Mouse (Mus musculus) neural tube, embryonic 15.5 days (tissue): ENCODE data around the gene Zfp936. TPM values are rescaled to one million over a fixed set of nuclear protein-coding genes. Genes with fewer than 3 reads are reported as not detected.
"Not testable (repeated sequence)": the region's sequence is repeated elsewhere in the genome, so short reads cannot be mapped to it uniquely, and the experiment has no call there.

ENCODE experiments used
- ATAC-seq: fragments of 200-750 bp; cut with Nextera tagmentation; 2 replicates; pipeline ENCODE4 v1.8.0; 2017; ENCODE audit warnings: mild to moderate bottlenecking, moderate TSS enrichment, moderate library complexity; ENCODE audit not compliant: low FRiP score
- H3K27ac ChIP-seq: fragments of 300-500 bp; sonication (generic); replicated peaks from 2 replicates; pipeline ENCODE4 v1.5.1; 2015; ENCODE audit warnings: mild to moderate bottlenecking, inconsistent platforms
- H3K27me3 ChIP-seq: fragments of 300-500 bp; sonication (generic); replicated peaks from 2 replicates; pipeline ENCODE4 v1.6.1; 2015; ENCODE audit warnings: inconsistent platforms
- H3K36me3 ChIP-seq: fragments of 300-500 bp; sonication (generic); 2 replicates; pipeline ENCODE4 v1.6.1; 2015; ENCODE audit warnings: inconsistent platforms
- H3K4me1 ChIP-seq: fragments of 300-500 bp; sonication (generic); 2 replicates; pipeline ENCODE4 v1.6.1; 2015; ENCODE audit warnings: inconsistent platforms
- H3K4me2 ChIP-seq: fragments of 300-500 bp; sonication (generic); 2 replicates; pipeline ENCODE4 v1.6.1; 2015; ENCODE audit warnings: inconsistent platforms, mild to moderate bottlenecking, moderate library complexity
- H3K4me3 ChIP-seq: fragments of 300-500 bp; sonication (generic); replicated peaks from 2 replicates; pipeline ENCODE4 v1.5.1; 2015; ENCODE audit warnings: mild to moderate bottlenecking, inconsistent platforms
- H3K9ac ChIP-seq: fragments of 300-500 bp; sonication (generic); replicated peaks from 2 replicates; pipeline ENCODE4 v1.6.1; 2015; ENCODE audit warnings: mild to moderate bottlenecking, inconsistent platforms
- H3K9me3 ChIP-seq: fragments of 300-500 bp; sonication (generic); replicated peaks from 2 replicates; pipeline ENCODE4 v1.6.1; 2016; ENCODE audit warnings: inconsistent platforms
- WGBS: fragments of 180-500 bp; shearing (Covaris S2); methylation state at CpG from one replicate; pipeline ENCODE4 v1.1.7; 2015; ENCODE audit warnings: mixed read lengths; 5-methylcytosine and 5-hydroxymethylcytosine counted together
- microRNA-seq: library from miRNA; unstranded; fragments of <30 nt; microRNA quantifications from one replicate; pipeline ENCODE4, GENCODE M21; 2017
- polyA plus RNA-seq: library from polyadenylated mRNA; unstranded; fragments of >200 nt; fragmentation: Nextera tagmentation; extraction: Ambion mirVana; gene quantifications from 2 replicates; pipeline ENCODE4 v1.2.1, GENCODE M21; 2015

The Zfp936 gene
- polyA plus RNA-seq: not detected in 2 replicates

- H3K4me2 ChIP-seq, ATAC-seq, H3K27me3 ChIP-seq, H3K9me3 ChIP-seq, H3K4me3 ChIP-seq, H3K4me1 ChIP-seq, H3K27ac ChIP-seq, H3K9ac ChIP-seq, H3K36me3 ChIP-seq: not testable (repeated sequence)
- WGBS: 89% methylated on average over 10 of the region's 10 CpGs
Observed at GRCm38 (mm10) chr7:43113929-43114328, at the start of gene Zfp936. Gene Zfp936 (plus strand): TSS chr7:43114229.

GRCm38 (mm10) chr7:43077831-43078230 lies 36.2 kb upstream of the Zfp936 start:
- WGBS: 91% methylated on average over 8 of the region's 8 CpGs
- no peaks in the 10 kb centered on the region for H3K4me1 ChIP-seq
- H3K36me3 ChIP-seq: no peaks in the 10 kb centered on the region
- ATAC-seq: no peak
- H3K4me2 ChIP-seq: no peak overlapping the region
- H3K27ac ChIP-seq: no peak overlapping the region
- H3K9me3 ChIP-seq: peaks cover 14% of the 10 kb centered on the region; the same call in 1 of the 2 replicates
- H3K27me3 ChIP-seq: no peaks in the 10 kb centered on the region
- no peak overlapping the region for H3K9ac ChIP-seq
- H3K4me3 ChIP-seq: no peak overlapping the region

- not testable (repeated sequence) for H3K36me3 ChIP-seq, H3K27me3 ChIP-seq, ATAC-seq, H3K4me1 ChIP-seq, H3K27ac ChIP-seq, H3K4me2 ChIP-seq, H3K9ac ChIP-seq, H3K4me3 ChIP-seq
- H3K9me3 ChIP-seq: peaks cover 43% of the 10 kb centered on the region
- 94% methylated on average over 15 of the region's 15 CpGs for WGBS
Observed at GRCm38 (mm10) chr7:43128691-43129090, 14.7 kb downstream of the Zfp936 start.

GRCm38 (mm10) chr7:43164121-43164520 lies 50.1 kb downstream of the Zfp936 start:
- peaks cover 69% of the 10 kb centered on the region for H3K9me3 ChIP-seq

GRCm38 (mm10) chr7:43167101-43167500 lies 53.1 kb downstream of the Zfp936 start:
- H3K27me3 ChIP-seq, ATAC-seq, H3K4me2 ChIP-seq, H3K36me3 ChIP-seq, H3K9ac ChIP-seq, H3K4me3 ChIP-seq, H3K27ac ChIP-seq, H3K4me1 ChIP-seq: not testable (repeated sequence)
- WGBS: 82% methylated on average over 4 of the region's 4 CpGs
- peaks cover 56% of the 10 kb centered on the region for H3K9me3 ChIP-seq

More at GRCm38 (mm10) chr7:43164121-43164520, 50.1 kb downstream of the Zfp936 start:
- H3K27ac ChIP-seq, ATAC-seq, H3K36me3 ChIP-seq, H3K4me2 ChIP-seq, H3K4me3 ChIP-seq, H3K27me3 ChIP-seq, H3K9ac ChIP-seq, H3K4me1 ChIP-seq: not testable (repeated sequence)
- WGBS: 80% methylated on average over 4 of the region's 4 CpGs

- WGBS: 89% methylated on average over 1 of the region's 1 CpGs
- not testable (repeated sequence) for H3K4me3 ChIP-seq, H3K27me3 ChIP-seq, H3K4me2 ChIP-seq, H3K4me1 ChIP-seq, H3K27ac ChIP-seq, H3K36me3 ChIP-seq, H3K9ac ChIP-seq, ATAC-seq
- H3K9me3 ChIP-seq: peaks cover 55% of the 10 kb centered on the region
Observed at GRCm38 (mm10) chr7:43167811-43168210, 53.8 kb downstream of the Zfp936 start.

GRCm38 (mm10) chr7:43168212-43168611 lies 54.2 kb downstream of the Zfp936 start:
- 53% methylated on average over 1 of the region's 1 CpGs for WGBS
- H3K36me3 ChIP-seq, H3K27me3 ChIP-seq, ATAC-seq, H3K27ac ChIP-seq, H3K4me3 ChIP-seq, H3K9ac ChIP-seq, H3K4me1 ChIP-seq, H3K4me2 ChIP-seq: not testable (repeated sequence)
- H3K9me3 ChIP-seq: peaks cover 55% of the 10 kb centered on the region

GRCm38 (mm10) chr7:43177003-43177702 lies 63.1 kb downstream of the Zfp936 start:
- H3K27me3 ChIP-seq: no peaks in the 10 kb centered on the region
- no peaks in the 10 kb centered on the region; the same call in 1 of the 2 replicates for H3K36me3 ChIP-seq
- no peak overlapping the region for H3K4me3 ChIP-seq
- H3K4me1 ChIP-seq: no peaks in the 10 kb centered on the region
- no peak overlapping the region for H3K9ac ChIP-seq
- H3K4me2 ChIP-seq: no peak overlapping the region
- no peak overlapping the region for H3K27ac ChIP-seq
- 90% methylated on average over 14 of the region's 14 CpGs for WGBS
- peaks cover 64% of the 10 kb centered on the region for H3K9me3 ChIP-seq
- no peak for ATAC-seq

- H3K9ac ChIP-seq, H3K27ac ChIP-seq, H3K4me1 ChIP-seq, H3K36me3 ChIP-seq, H3K4me3 ChIP-seq, H3K4me2 ChIP-seq, H3K27me3 ChIP-seq, ATAC-seq: not testable (repeated sequence)
- 82% methylated on average over 7 of the region's 7 CpGs for WGBS
- peaks cover 12% of the 10 kb centered on the region for H3K9me3 ChIP-seq
Observed at GRCm38 (mm10) chr7:43213781-43214180, 99.8 kb downstream of the Zfp936 start.

Small RNA genes within 50 kb of the gene (microRNA-seq; reads per million reads assigned to microRNA genes)
- not detected for gene Gm22707

Other genes with a start within 250 kb of the Zfp936 start
- not detected in 2 replicates for gene Gm2381, start 247.0 kb upstream of the Zfp936 start, polyA plus RNA-seq
- gene Vmn2r63, start 180.4 kb upstream of the Zfp936 start, polyA plus RNA-seq: not detected in 2 replicates
- gene Gm9268, start 95.5 kb upstream of the Zfp936 start, polyA plus RNA-seq: not detected in 2 replicates
- 17.8 and 18.6 TPM in 2 replicates for gene Zfp715, start 199.1 kb downstream of the Zfp936 start, polyA plus RNA-seq
- 0.12 and 0.49 TPM in 2 replicates for gene Siglecf, start 237.1 kb downstream of the Zfp936 start, polyA plus RNA-seq